ENCODE assay signal across 15 mouse cellular contexts in genomic region chr12:79756352-79756751, GRCm38 (mm10).
DNase-seq lines count a peak whose midpoint lies in the region; ATAC-seq and TF ChIP-seq lines count a peak whose summit lies in the region.
"Had no signal": no experiment of that assay in that cellular context is flagged by ENCODE, and none has a peak within 500 bp of the region (broad histone marks: within the 10 kb centered on the region; RNA-seq: fewer than 3 reads in every experiment).

No protein-coding gene starts in this region.

- peaks cover 54% of the 10 kb centered on the region for H3K4me1 ChIP-seq in hindbrain, embryonic 10.5 days (replicated peaks)
- peaks cover 7% of the 10 kb centered on the region; the same call in 1 of the 2 replicates for H3K4me1 ChIP-seq in hindbrain, postnatal 0 days (ENCODE audit: insufficient read depth, low read length)
- H3K4me1 ChIP-seq in embryonic facial prominence, embryonic 15.5 days = peaks cover 58% of the 10 kb centered on the region

- H3K9me3 ChIP-seq in hindbrain, embryonic 10.5 days = no peaks in the 10 kb centered on the region
- no peaks in the 10 kb centered on the region for H3K9me3 ChIP-seq in hindbrain, postnatal 0 days (ENCODE audit: low read length)
- no peaks in the 10 kb centered on the region for H3K9me3 ChIP-seq in embryonic facial prominence, embryonic 15.5 days (replicated peaks)
- H3K9me3 ChIP-seq: heart, embryonic 15.5 days; megakaryocyte, embryonic 14.5 days had no signal

- no peaks in the 10 kb centered on the region for H3K36me3 ChIP-seq in hindbrain, embryonic 10.5 days
- H3K36me3 ChIP-seq in hindbrain, postnatal 0 days (ENCODE audit: insufficient read depth, low read length) = no peaks in the 10 kb centered on the region
- no peaks in the 10 kb centered on the region for H3K36me3 ChIP-seq in embryonic facial prominence, embryonic 15.5 days
- H3K36me3 ChIP-seq: heart, embryonic 15.5 days had no signal

- no peaks in the 10 kb centered on the region for H3K27me3 ChIP-seq in hindbrain, embryonic 10.5 days (ENCODE audit: insufficient read depth, poor library complexity, severe bottlenecking)
- H3K27me3 ChIP-seq in hindbrain, postnatal 0 days (ENCODE audit: insufficient read depth, low read length) = no peaks in the 10 kb centered on the region
- H3K27me3 ChIP-seq in embryonic facial prominence, embryonic 15.5 days = no peaks in the 10 kb centered on the region
- H3K27me3 ChIP-seq: CH12.LX; heart, embryonic 15.5 days had no signal

- DNase-seq in hindbrain, embryonic 10.5 days (ENCODE audit: low spot score) = no peak
- DNase-seq in hindbrain, postnatal 0 days (ENCODE audit: low spot score) = no peak
- DNase-seq in adipocyte (ENCODE audit: low spot score) = peak; percentile 65
- DNase-seq in kidney, postnatal 25 days = peak; percentile 18 to 58
- no peak for DNase-seq in layer of hippocampus, postnatal 14 days (ENCODE audit: low spot score in 2 of 2)
- no peak for DNase-seq in frontal cortex, postnatal 10 days (ENCODE audit: low spot score in 2 of 2)
- DNase-seq in thymus, postnatal 14 days = no peak
- DNase-seq: adrenal gland, postnatal 25 days; cerebellum, postnatal 36 days; right cerebral cortex, postnatal 4 days had no signal

- H3K4me2 ChIP-seq in hindbrain, postnatal 0 days (ENCODE audit: low read depth, low read length) = no peak overlapping the region
- no peak overlapping the region for H3K4me2 ChIP-seq in embryonic facial prominence, embryonic 15.5 days (replicated peaks)
- H3K4me2 ChIP-seq: heart, embryonic 15.5 days; hindbrain, embryonic 14.5 days had no signal

- no peak overlapping the region for H3K9ac ChIP-seq in hindbrain, postnatal 0 days (replicated peaks; ENCODE audit: low read length)
- H3K9ac ChIP-seq in embryonic facial prominence, embryonic 15.5 days = no peak overlapping the region
- H3K9ac ChIP-seq: heart, embryonic 15.5 days; hindbrain, embryonic 14.5 days had no signal

- no peak for ATAC-seq in hindbrain, postnatal 0 days
- no peak for ATAC-seq in embryonic facial prominence, embryonic 15.5 days (ENCODE audit: insufficient number of reproducible peaks, low FRiP score, low TSS enrichment, low read depth)

- H3K4me3 ChIP-seq in hindbrain, embryonic 10.5 days = no peak overlapping the region
- no peak overlapping the region for H3K4me3 ChIP-seq in hindbrain, postnatal 0 days (ENCODE audit: low read length)
- H3K4me3 ChIP-seq in embryonic facial prominence, embryonic 15.5 days (replicated peaks) = no peak overlapping the region
- H3K4me3 ChIP-seq: heart, embryonic 15.5 days; megakaryocyte, embryonic 14.5 days had no signal

- peak overlapping the region; percentile 78 for H3K27ac ChIP-seq in hindbrain, embryonic 10.5 days
- H3K27ac ChIP-seq in hindbrain, postnatal 0 days = no peak overlapping the region
- peak overlapping the region; percentile 22; the same call in 1 of the 2 replicates for H3K27ac ChIP-seq in embryonic facial prominence, embryonic 15.5 days (replicated peaks)
- H3K27ac ChIP-seq: heart, embryonic 15.5 days; hindbrain, embryonic 14.5 days had no signal

- WGBS in hindbrain, embryonic 10.5 days = 69% methylated on average over 5 of the region's 5 CpGs
- 86% methylated on average over 5 of the region's 5 CpGs for whole genome bisulfite sequencing in hindbrain, postnatal 0 days
- WGBS in embryonic facial prominence, embryonic 15.5 days = 73% methylated on average over 5 of the region's 5 CpGs

- TF ChIP-seq CTCF in hindbrain, postnatal 0 days (IDR thresholded peaks at IDR 0.05; ENCODE audit: low read depth) = no peak

Comparison
In these comparisons a context has a peak if more than half of its experiments do, and no peak if none do; other contexts are left out.
1. DNase-seq: peak in adipocyte (single experiment) and kidney, postnatal 25 days (2 of 2); none in hindbrain, embryonic 10.5 days (single experiment), hindbrain, postnatal 0 days (single experiment), layer of hippocampus, postnatal 14 days (0 of 2), frontal cortex, postnatal 10 days (0 of 2) and thymus, postnatal 14 days (single experiment).